Mouse (Mus musculus) left cerebral cortex, adult 6 months (tissue): ENCODE measurements around the gene Supt4a. TPM values are rescaled to one million over a fixed set of nuclear protein-coding genes. Genes with fewer than 3 reads are reported as not detected.

Source experiments
- long read RNA-seq, 2 experiments: library from polyadenylated mRNA; unstranded; transcript quantifications; one replicate each; pipeline ENCODE4 v2.0.0; 2019 to 2020
- polyA plus RNA-seq: library from polyadenylated mRNA; unstranded; fragments of <200 nt; fragmentation: Nextera tagmentation; gene quantifications from 2 replicates; pipeline ENCODE4 v1.2.3, GENCODE M21; 2021

Supt4a gene
- polyA plus RNA-seq: 208 and 260 TPM in 2 replicates
- long read RNA-seq, experiment 1, transcript Supt4a-203 (6 exons, 854 nt): minor isoform, 5 of 81 reads
- long read RNA-seq, experiment 1, transcript Supt4a-201 (5 exons, 706 nt): major isoform, 65 of 81 reads
- long read RNA-seq, experiment 1, partial matches to known transcripts: 0 of 81 reads
- long read RNA-seq, experiment 1, other reads (novel, unspliced or antisense): 11 of 81 reads
- long read RNA-seq, experiment 2, transcript Supt4a-203 (6 exons, 854 nt): minor isoform, 10 of 149 reads
- long read RNA-seq, experiment 2, transcript Supt4a-201 (5 exons, 706 nt): major isoform, 128 of 149 reads
- long read RNA-seq, experiment 2, partial matches to known transcripts: 5 of 149 reads
- long read RNA-seq, experiment 2, other reads (novel, unspliced or antisense): 6 of 149 reads

GRCm38 (mm10) chr11:87737175-87737740 lies at the start of gene Supt4a:
TSS of gene Supt4a (plus strand) at chr11:87737552.

GRCm38 (mm10) chr11:87760301-87761081 lies 23.1 kb downstream of the Supt4a start, which contains the start of gene Tspoap1:
TSS of gene Tspoap1 (plus strand) at chr11:87760541.

Other genes with a start within 250 kb of the Supt4a start
- not detected in 2 replicates for gene Gm11492, start 170.9 kb upstream of the Supt4a start, polyA plus RNA-seq
- gene Sept4, start 168.6 kb upstream of the Supt4a start, polyA plus RNA-seq: 184 and 248 TPM in 2 replicates
- 10.5 and 14.5 TPM in 2 replicates for gene Mtmr4, start 145.4 kb upstream of the Supt4a start, polyA plus RNA-seq
- gene Hsf5, start 120.4 kb upstream of the Supt4a start, polyA plus RNA-seq: 0.16 and 0.33 TPM in 2 replicates
- 0.97 and 1.3 TPM in 2 replicates for gene Rnf43, start 74.8 kb upstream of the Supt4a start, polyA plus RNA-seq
- gene Tspoap1, start 23.0 kb downstream of the Supt4a start, polyA plus RNA-seq: 10.3 and 12.0 TPM in 2 replicates
- gene Mpo, start 56.0 kb downstream of the Supt4a start, polyA plus RNA-seq: 0.09 TPM in 1 of 2 replicates, not detected in the other
- gene Lpo, start 90.7 kb downstream of the Supt4a start, polyA plus RNA-seq: 0.29 and 0.46 TPM in 2 replicates
- 2.2 and 2.5 TPM in 2 replicates for gene Mks1, start 115.7 kb downstream of the Supt4a start, polyA plus RNA-seq
- 0.31 and 0.44 TPM in 2 replicates for gene Epx, start 138.0 kb downstream of the Supt4a start, polyA plus RNA-seq
- not detected in 2 replicates for gene Olfr462, start 154.7 kb downstream of the Supt4a start, polyA plus RNA-seq
- not detected in 2 replicates for gene Olfr463, start 159.8 kb downstream of the Supt4a start, polyA plus RNA-seq
- gene Olfr464, start 183.4 kb downstream of the Supt4a start, polyA plus RNA-seq: 1.4 and 1.8 TPM in 2 replicates
- gene Dynll2, start 250.0 kb downstream of the Supt4a start, polyA plus RNA-seq: 22.0 and 44.2 TPM in 2 replicates